Mouse (Mus musculus): ENCODE results near the gene Lrrc26. TPM values are rescaled to one million over a fixed set of nuclear protein-coding genes. Genes with fewer than 3 reads are reported as not detected.

The Lrrc26 gene
- polyA plus RNA-seq, 1 experiment from 2014 or later: not detected

GRCm38 (mm10) chr2:25278928-25279882 lies 10.5 kb upstream of the Lrrc26 start:
- H3K79me2 ChIP-seq (ENCODE audit: inconsistent target): peaks cover 1% of the 10 kb centered on the region; the same call in 1 of the 2 replicates
- H3K36me3 ChIP-seq (ENCODE audit: inconsistent target): peaks cover 92% of the 10 kb centered on the region
- no peak overlapping the region for H3K4me3 ChIP-seq (ENCODE audit: inconsistent target)
- H3K27ac ChIP-seq: no peak overlapping the region
- WGBS (ENCODE audit: missing documents): 73% methylated on average over 13 of the region's 13 CpGs

- Histone ChIP-seq H3K4me3 (ENCODE audit: inconsistent target) (no peak overlapping the region), H3K36me3 (ENCODE audit: inconsistent target) (peaks cover 50% of the 10 kb centered on the region), H3K27ac (no peak overlapping the region), H3K79me2 (ENCODE audit: inconsistent target) (no peaks in the 10 kb centered on the region)
- WGBS (ENCODE audit: missing documents): 92% methylated on average over 2 of the region's 2 CpGs
These were observed 4.2 kb upstream of the Lrrc26 start for GRCm38 (mm10) chr2:25285551-25285950.

GRCm38 (mm10) chr2:25286314-25286713 lies 3.4 kb upstream of the Lrrc26 start:
- H3K36me3 ChIP-seq (ENCODE audit: inconsistent target): peaks cover 43% of the 10 kb centered on the region
- H3K79me2 ChIP-seq (ENCODE audit: inconsistent target): no peaks in the 10 kb centered on the region
- no peak overlapping the region for H3K27ac ChIP-seq
- WGBS (ENCODE audit: missing documents): 89% methylated on average over 1 of the region's 1 CpGs
- no peak overlapping the region for H3K4me3 ChIP-seq (ENCODE audit: inconsistent target)

- no peaks in the 10 kb centered on the region for H3K79me2 ChIP-seq (ENCODE audit: inconsistent target)
- H3K27ac ChIP-seq: no peak overlapping the region
- H3K4me3 ChIP-seq (ENCODE audit: inconsistent target): no peak overlapping the region
- peaks cover 37% of the 10 kb centered on the region for H3K36me3 ChIP-seq (ENCODE audit: inconsistent target)
- WGBS (ENCODE audit: missing documents): 47% methylated on average over 7 of the region's 7 CpGs
These were observed 2.7 kb upstream of the Lrrc26 start for GRCm38 (mm10) chr2:25286837-25287636.

- Histone ChIP-seq H3K4me3 (ENCODE audit: inconsistent target) (no peak within 1 kb of the TSS), H3K27ac (no peak within 1 kb of the TSS), H3K79me2 (ENCODE audit: inconsistent target) (no peaks in the 10 kb centered on the region), H3K36me3 (ENCODE audit: inconsistent target) (peaks cover 27% of the 10 kb centered on the region)
- 93% methylated on average over 6 of the region's 6 CpGs for WGBS (ENCODE audit: missing documents)
These were observed 1.6 kb upstream of the Lrrc26 start, which contains the start of gene Tmem210 for GRCm38 (mm10) chr2:25287927-25288649. Tmem210 (plus strand) TSS chr2:25288145.

- Histone ChIP-seq H3K4me3 (ENCODE audit: inconsistent target) (no peak overlapping the region), H3K36me3 (ENCODE audit: inconsistent target) (peaks cover 19% of the 10 kb centered on the region), H3K79me2 (ENCODE audit: inconsistent target) (no peaks in the 10 kb centered on the region), H3K27ac (no peak overlapping the region)
- WGBS (ENCODE audit: missing documents): 87% methylated on average over 7 of the region's 7 CpGs
These were observed 875 bp upstream of the Lrrc26 start for GRCm38 (mm10) chr2:25288734-25289345.

- H3K79me2 ChIP-seq (ENCODE audit: inconsistent target): no peaks in the 10 kb centered on the region
- H3K4me3 ChIP-seq (ENCODE audit: inconsistent target): no peak overlapping the region
- peaks cover 5% of the 10 kb centered on the region for H3K36me3 ChIP-seq (ENCODE audit: inconsistent target)
- WGBS (ENCODE audit: missing documents): 4% methylated on average over 54 of the region's 54 CpGs
- H3K27ac ChIP-seq: no peak overlapping the region
These were observed 543 bp downstream of the Lrrc26 start for GRCm38 (mm10) chr2:25290101-25290815.

GRCm38 (mm10) chr2:25290816-25291130 lies 1.1 kb downstream of the Lrrc26 start:
- no peak overlapping the region for H3K4me3 ChIP-seq (ENCODE audit: inconsistent target)
- no peaks in the 10 kb centered on the region for H3K36me3 ChIP-seq (ENCODE audit: inconsistent target)
- H3K27ac ChIP-seq: no peak overlapping the region
- H3K79me2 ChIP-seq (ENCODE audit: inconsistent target): no peaks in the 10 kb centered on the region
- WGBS (ENCODE audit: missing documents): 2% methylated on average over 18 of the region's 18 CpGs

- H3K4me3 ChIP-seq (ENCODE audit: inconsistent target): no peak overlapping the region
- H3K27ac ChIP-seq: no peak overlapping the region
- H3K36me3 ChIP-seq (ENCODE audit: inconsistent target): no peaks in the 10 kb centered on the region
- H3K79me2 ChIP-seq (ENCODE audit: inconsistent target): no peaks in the 10 kb centered on the region
- WGBS (ENCODE audit: missing documents): 14% methylated on average over 29 of the region's 32 CpGs
These were observed 1.7 kb downstream of the Lrrc26 start for GRCm38 (mm10) chr2:25291184-25292053.

GRCm38 (mm10) chr2:25292054-25292544 lies 2.4 kb downstream of the Lrrc26 start:
- Histone ChIP-seq H3K36me3 (ENCODE audit: inconsistent target) (no peaks in the 10 kb centered on the region), H3K4me3 (ENCODE audit: inconsistent target) (no peak overlapping the region), H3K27ac (no peak overlapping the region), H3K79me2 (ENCODE audit: inconsistent target) (no peaks in the 10 kb centered on the region)
- WGBS (ENCODE audit: missing documents): 11% methylated on average over 42 of the region's 43 CpGs

GRCm38 (mm10) chr2:25292856-25293255 lies 3.1 kb downstream of the Lrrc26 start:
- H3K36me3 ChIP-seq (ENCODE audit: inconsistent target): no peaks in the 10 kb centered on the region
- WGBS (ENCODE audit: missing documents): 0% methylated on average over 1 of the region's 1 CpGs

GRCm38 (mm10) chr2:25293706-25294105 lies 4.0 kb downstream of the Lrrc26 start:
- Histone ChIP-seq H3K36me3 (ENCODE audit: inconsistent target) (no peaks in the 10 kb centered on the region), H3K27ac (no peak overlapping the region), H3K4me3 (ENCODE audit: inconsistent target) (no peak overlapping the region), H3K79me2 (ENCODE audit: inconsistent target) (no peaks in the 10 kb centered on the region)
- 82% methylated on average over 9 of the region's 9 CpGs for WGBS (ENCODE audit: missing documents)

More at GRCm38 (mm10) chr2:25292856-25293255, 3.1 kb downstream of the Lrrc26 start:
- Histone ChIP-seq H3K79me2 (ENCODE audit: inconsistent target) (no peaks in the 10 kb centered on the region), H3K4me3 (ENCODE audit: inconsistent target) (no peak overlapping the region), H3K27ac (no peak overlapping the region)

GRCm38 (mm10) chr2:25297093-25297492 lies 7.4 kb downstream of the Lrrc26 start:
- Histone ChIP-seq H3K27ac (no peak overlapping the region), H3K79me2 (ENCODE audit: inconsistent target) (no peaks in the 10 kb centered on the region), H3K36me3 (ENCODE audit: inconsistent target) (no peaks in the 10 kb centered on the region), H3K4me3 (ENCODE audit: inconsistent target) (no peak overlapping the region)
- WGBS (ENCODE audit: missing documents): 66% methylated on average over 8 of the region's 8 CpGs

All from macrophage (primary cell).